In the genomic region with DNA sequence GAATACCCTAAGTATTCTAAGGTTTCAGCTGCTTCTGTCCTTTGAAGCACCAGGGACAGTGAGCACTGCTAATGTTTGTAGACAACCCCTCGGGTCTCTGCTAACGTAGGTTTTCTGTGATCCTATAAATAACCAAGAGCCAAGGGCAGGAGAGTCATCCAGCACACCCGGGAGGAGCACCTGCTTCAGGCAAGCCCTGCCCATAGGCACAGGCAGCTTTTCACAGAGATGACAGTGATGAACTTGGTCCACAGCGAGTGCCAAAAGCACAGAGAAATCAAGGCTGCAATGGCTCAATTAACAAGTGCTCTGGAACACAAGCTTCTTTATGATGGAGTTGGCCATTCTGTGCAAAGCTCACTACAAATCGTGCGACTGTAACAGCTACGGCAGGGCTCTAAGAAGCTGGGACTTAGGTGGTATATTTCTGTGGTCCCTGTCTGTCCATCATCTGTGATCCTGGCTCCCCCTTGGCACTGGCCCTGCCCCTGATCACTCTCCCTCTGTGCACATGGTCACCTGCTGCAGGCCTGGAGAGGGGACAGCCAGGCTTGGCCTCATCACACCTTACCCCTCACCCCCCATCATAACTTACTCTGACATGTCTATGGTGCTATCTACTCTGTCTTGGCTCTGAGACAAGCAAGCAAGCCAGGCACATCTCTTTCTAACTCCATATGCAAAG, we compare ENCODE assay signal across 16 mouse cellular contexts.
DNase-seq lines count a peak whose midpoint lies in the region; ATAC-seq and TF ChIP-seq lines count a peak whose summit lies in the region.
"Had no signal": no experiment of that assay in that cellular context is flagged by ENCODE, and none has a peak within 500 bp of the region (broad histone marks: within the 10 kb centered on the region; RNA-seq: fewer than 3 reads in every experiment).

No protein-coding gene starts in this region.

- TF ChIP-seq CTCF in heart, adult 2 months (IDR thresholded peaks at IDR 0.05), result no peak
- TF ChIP-seq CTCF in hindbrain, postnatal 0 days (IDR thresholded peaks at IDR 0.05; ENCODE audit: low read depth), result no peak

- H3K4me2 ChIP-seq in midbrain, embryonic 16.5 days (ENCODE audit: low read length), result no peak overlapping the region
- no peak overlapping the region for H3K4me2 ChIP-seq in midbrain, embryonic 13.5 days (replicated peaks)
- H3K4me2 ChIP-seq in hindbrain, postnatal 0 days (ENCODE audit: low read depth, low read length), result no peak overlapping the region
- H3K4me2 ChIP-seq: forebrain, embryonic 13.5 days; liver, embryonic 11.5 days had no signal

- TF ChIP-seq POLR2A in heart, adult 2 months (IDR thresholded peaks at IDR 0.05; ENCODE audit: insufficient read depth, low read depth, low read length), result no peak

- H3K27me3 ChIP-seq in heart, adult 2 months (ENCODE audit: control insufficient read depth, insufficient read depth, low read length), result no peaks in the 10 kb centered on the region
- no peaks in the 10 kb centered on the region for H3K27me3 ChIP-seq in midbrain, embryonic 16.5 days (ENCODE audit: control insufficient read depth, insufficient read depth, low read depth, low read length)
- H3K27me3 ChIP-seq in midbrain, embryonic 13.5 days, result no peaks in the 10 kb centered on the region
- no peaks in the 10 kb centered on the region for H3K27me3 ChIP-seq in hindbrain, postnatal 0 days (ENCODE audit: insufficient read depth, low read length)
- H3K27me3 ChIP-seq: forebrain, embryonic 13.5 days had no signal

- H3K4me1 ChIP-seq in heart, adult 2 months (ENCODE audit: control insufficient read depth, insufficient read depth, low read length), result peaks cover 2% of the 10 kb centered on the region; the same call in 1 of the 2 replicates
- H3K4me1 ChIP-seq in midbrain, embryonic 16.5 days (ENCODE audit: control insufficient read depth, insufficient read depth, low read length), result peaks cover 14% of the 10 kb centered on the region
- peaks cover 19% of the 10 kb centered on the region for H3K4me1 ChIP-seq in midbrain, embryonic 13.5 days (replicated peaks)
- H3K4me1 ChIP-seq in hindbrain, postnatal 0 days (ENCODE audit: insufficient read depth, low read length), result peaks cover 4% of the 10 kb centered on the region; the same call in 1 of the 2 replicates

- WGBS in heart, adult 2 months, result 58% methylated on average over 7 of the region's 7 CpGs
- WGBS in midbrain, embryonic 16.5 days, result 71% methylated on average over 7 of the region's 7 CpGs
- WGBS in midbrain, embryonic 13.5 days, result 78% methylated on average over 7 of the region's 7 CpGs
- 43% methylated on average over 7 of the region's 7 CpGs for WGBS in hindbrain, postnatal 0 days

- no peaks in the 10 kb centered on the region for H3K36me3 ChIP-seq in heart, adult 2 months (ENCODE audit: control insufficient read depth, insufficient read depth, low read length)
- H3K36me3 ChIP-seq in midbrain, embryonic 16.5 days (ENCODE audit: control insufficient read depth, insufficient read depth, low read length), result no peaks in the 10 kb centered on the region
- no peaks in the 10 kb centered on the region for H3K36me3 ChIP-seq in midbrain, embryonic 13.5 days
- no peaks in the 10 kb centered on the region for H3K36me3 ChIP-seq in hindbrain, postnatal 0 days (ENCODE audit: insufficient read depth, low read length)

- no peak for ATAC-seq in midbrain, embryonic 16.5 days
- no peak for ATAC-seq in midbrain, embryonic 13.5 days
- ATAC-seq in hindbrain, postnatal 0 days, result peak; percentile 62
- ATAC-seq: forebrain, embryonic 13.5 days had no signal

- H3K4me3 ChIP-seq in heart, adult 2 months, result no peak overlapping the region
- no peak overlapping the region for H3K4me3 ChIP-seq in midbrain, embryonic 16.5 days (ENCODE audit: low read depth, low read length)
- H3K4me3 ChIP-seq in midbrain, embryonic 13.5 days (replicated peaks), result no peak overlapping the region
- no peak overlapping the region for H3K4me3 ChIP-seq in hindbrain, postnatal 0 days (ENCODE audit: low read length)
- H3K4me3 ChIP-seq: forebrain, embryonic 13.5 days; gastrocnemius, adult 2 months; myocyte had no signal

- H3K9ac ChIP-seq in heart, adult 2 months (ENCODE audit: low read depth, low read length), result no peak overlapping the region
- 0 out of 2 replicates have a peak overlapping the region, but pooled peaks have one; percentile 20 for H3K9ac ChIP-seq in midbrain, embryonic 16.5 days (ENCODE audit: low read depth, low read length)
- H3K9ac ChIP-seq in midbrain, embryonic 13.5 days (replicated peaks), result no peak overlapping the region
- H3K9ac ChIP-seq in hindbrain, postnatal 0 days (replicated peaks; ENCODE audit: low read length), result no peak overlapping the region
- H3K9ac ChIP-seq: forebrain, embryonic 13.5 days had no signal

- 0 out of 2 replicates have a peak, but pooled peaks have one; percentile 20 for TF ChIP-seq EP300 in heart, adult 2 months (IDR thresholded peaks at IDR 0.05; ENCODE audit: insufficient read depth, low read depth, low read length)

- intact Hi-C loops in heart, adult 2 months (cut with DNase I), result no loop called here
- intact Hi-C loops in heart, postnatal 25 days (cut with DNase I), result loop anchor here (5.0 kb wide), 1 partner anchor 38 kb away; no protein-coding TSS in a partner anchor

- H3K27ac ChIP-seq in heart, adult 2 months, result no peak overlapping the region
- no peak overlapping the region for H3K27ac ChIP-seq in midbrain, embryonic 16.5 days (ENCODE audit: low read length)
- H3K27ac ChIP-seq in midbrain, embryonic 13.5 days, result no peak overlapping the region
- H3K27ac ChIP-seq in hindbrain, postnatal 0 days, result peak overlapping the region; percentile 48; the same call in 1 of the 2 replicates
- H3K27ac ChIP-seq: forebrain, embryonic 13.5 days; gastrocnemius, adult 2 months had no signal

- no peaks in the 10 kb centered on the region for H3K9me3 ChIP-seq in midbrain, embryonic 16.5 days (replicated peaks; ENCODE audit: control insufficient read depth, low read length, poor library complexity, severe bottlenecking)
- no peaks in the 10 kb centered on the region for H3K9me3 ChIP-seq in midbrain, embryonic 13.5 days
- no peaks in the 10 kb centered on the region for H3K9me3 ChIP-seq in hindbrain, postnatal 0 days (ENCODE audit: low read length)
- H3K9me3 ChIP-seq: forebrain, embryonic 13.5 days had no signal

- H3K79me2 ChIP-seq in heart, adult 2 months (replicated peaks; ENCODE audit: control insufficient read depth, insufficient read depth, low read length), result no peaks in the 10 kb centered on the region

- peak in 1 of 2 experiments; percentile 23 for DNase-seq in heart, adult 2 months
- no peak for DNase-seq in heart, postnatal 25 days (ENCODE audit: low spot score)
- DNase-seq in cerebellum, postnatal 25 days, result peak; percentile 74 to 76
- DNase-seq in hindbrain, postnatal 0 days (ENCODE audit: low spot score), result peak; percentile 60
- no peak for DNase-seq in layer of hippocampus, adult 18-20 months (ENCODE audit: low spot score in 2 of 2)
- DNase-seq in left cerebral cortex, adult 18-20 months (ENCODE audit: low spot score in 2 of 2), result no peak
- DNase-seq: adrenal gland, postnatal 14 days; gastrocnemius, adult 2 months; kidney, adult 11 months; kidney, postnatal 10 days; thymus, postnatal 36 days had no signal

Comparison
In these comparisons a context has a peak if more than half of its experiments do, and no peak if none do; other contexts are left out.
1. DNase-seq: peak in cerebellum, postnatal 25 days (2 of 2) and hindbrain, postnatal 0 days (single experiment); none in heart, postnatal 25 days (single experiment), layer of hippocampus, adult 18-20 months (0 of 2) and left cerebral cortex, adult 18-20 months (0 of 2).